Mouse (Mus musculus): ENCODE results near the gene Tcf7l2.

- TF ChIP-seq CTCF (conservative IDR thresholded peaks at IDR 0.05; ENCODE audit: insufficient read depth, insufficient read length, low read depth, low read length) (no peak), POLR2A (IDR thresholded peaks at IDR 0.05; ENCODE audit: low read depth, low read length) (no peak)
These were observed 25.5 kb downstream of the Tcf7l2 start for GRCm38 (mm10) chr19:55767104-55767503.

Measured in kidney, adult 2 months (tissue).